Mouse (Mus musculus) cerebellum, postnatal 36 days (tissue): ENCODE data around the gene Nos3.

Experiments used
- DNase-seq, 2 experiments: peaks; one replicate each; pipeline ENCODE4 v3.0.0; 2021 to 2022; ENCODE audit warnings: mixed read lengths in 2 of 2

Nos3 gene

DNA sequence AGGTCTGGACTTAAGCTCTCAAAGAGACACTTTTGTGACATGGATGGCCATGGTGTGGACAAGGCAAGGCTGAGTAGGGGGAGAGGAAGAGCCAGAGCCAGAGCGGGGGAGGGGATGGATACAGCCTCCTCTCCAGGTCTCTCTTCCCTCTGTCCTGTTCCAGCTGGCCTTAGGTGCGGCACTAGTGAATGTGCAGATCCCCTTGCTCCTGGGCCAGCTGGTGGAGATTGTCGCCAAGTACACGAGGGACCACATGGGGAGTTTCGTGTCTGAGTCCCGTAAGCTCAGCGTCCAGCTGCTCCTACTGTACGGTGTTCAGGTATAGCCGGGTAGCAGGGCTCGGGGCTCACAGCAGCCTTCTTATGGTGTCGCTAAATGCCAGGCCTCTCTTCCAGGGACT, 35.8 kb downstream of the Nos3 start:
- no peak for DNase-seq

- DNase-seq, result no peak
Observed at GRCm38 (mm10) chr5:24400911-24401605, 36.4 kb downstream of the Nos3 start.

- no peak for DNase-seq
Observed at GRCm38 (mm10) chr5:24401969-24402368, 37.4 kb downstream of the Nos3 start.

DNA sequence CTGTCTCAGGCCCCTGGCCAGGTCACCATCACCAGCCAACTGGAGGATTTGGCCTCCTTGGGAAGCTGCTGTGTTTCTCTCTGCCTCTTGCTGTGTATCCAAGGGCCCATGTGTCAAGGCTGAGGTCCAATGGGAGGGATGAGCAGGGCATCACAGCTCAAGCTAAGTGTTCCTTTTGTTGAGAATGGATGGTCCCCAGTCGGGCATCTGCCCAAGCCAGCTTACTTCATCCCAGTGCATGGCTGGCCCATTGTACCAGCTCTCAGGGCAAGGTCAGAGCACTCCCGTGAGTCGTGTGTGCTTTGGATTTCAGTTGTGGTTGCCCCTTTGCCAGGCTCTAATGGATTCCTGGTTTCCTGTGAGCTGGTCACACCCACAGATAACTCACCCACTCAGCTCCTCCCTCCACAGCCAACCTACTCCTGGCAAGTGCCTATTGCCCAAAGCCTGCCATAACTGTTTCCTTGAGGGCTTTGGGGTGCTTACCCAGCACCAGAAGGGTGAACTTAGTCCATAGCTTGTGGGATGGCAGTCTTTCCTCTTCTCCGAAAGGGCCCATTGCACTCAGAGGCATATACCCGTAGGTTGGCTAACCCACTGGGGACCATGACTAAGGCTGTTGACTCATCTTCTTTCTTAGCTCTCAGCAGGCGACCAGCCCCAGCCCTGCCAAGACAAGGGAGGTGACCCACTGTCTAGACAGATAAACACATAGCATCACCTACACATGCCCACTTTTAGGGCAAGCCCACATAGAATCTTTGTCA, 40.2 kb downstream of the Nos3 start:
- no peak for DNase-seq

- no peak for DNase-seq
Observed at GRCm38 (mm10) chr5:24405389-24405876, 40.8 kb downstream of the Nos3 start.

DNA sequence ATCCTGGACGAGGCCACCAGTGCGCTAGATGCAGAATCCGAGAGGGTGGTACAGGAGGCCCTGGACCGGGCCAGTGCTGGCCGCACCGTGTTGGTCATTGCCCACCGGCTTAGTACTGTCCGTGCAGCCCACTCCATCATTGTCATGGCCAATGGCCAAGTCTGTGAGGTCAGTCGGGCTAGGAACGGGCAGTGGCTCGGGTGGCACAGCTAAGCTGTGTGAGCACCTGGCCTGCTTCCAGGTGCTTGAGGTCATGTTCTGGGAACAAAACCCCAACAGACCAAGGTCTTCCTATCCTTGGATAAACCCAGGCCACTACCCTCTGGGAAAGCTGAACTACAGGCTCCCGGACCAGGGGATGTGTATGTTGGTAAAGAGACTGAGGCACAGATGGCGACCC, 44.0 kb downstream of the Nos3 start:
- DNase-seq, result no peak

- no peak for DNase-seq
Observed at GRCm38 (mm10) chr5:24409466-24409865, 44.9 kb downstream of the Nos3 start.

GRCm38 (mm10) chr5:24412063-24412462, 47.5 kb downstream of the Nos3 start:
- no peak for DNase-seq

DNA sequence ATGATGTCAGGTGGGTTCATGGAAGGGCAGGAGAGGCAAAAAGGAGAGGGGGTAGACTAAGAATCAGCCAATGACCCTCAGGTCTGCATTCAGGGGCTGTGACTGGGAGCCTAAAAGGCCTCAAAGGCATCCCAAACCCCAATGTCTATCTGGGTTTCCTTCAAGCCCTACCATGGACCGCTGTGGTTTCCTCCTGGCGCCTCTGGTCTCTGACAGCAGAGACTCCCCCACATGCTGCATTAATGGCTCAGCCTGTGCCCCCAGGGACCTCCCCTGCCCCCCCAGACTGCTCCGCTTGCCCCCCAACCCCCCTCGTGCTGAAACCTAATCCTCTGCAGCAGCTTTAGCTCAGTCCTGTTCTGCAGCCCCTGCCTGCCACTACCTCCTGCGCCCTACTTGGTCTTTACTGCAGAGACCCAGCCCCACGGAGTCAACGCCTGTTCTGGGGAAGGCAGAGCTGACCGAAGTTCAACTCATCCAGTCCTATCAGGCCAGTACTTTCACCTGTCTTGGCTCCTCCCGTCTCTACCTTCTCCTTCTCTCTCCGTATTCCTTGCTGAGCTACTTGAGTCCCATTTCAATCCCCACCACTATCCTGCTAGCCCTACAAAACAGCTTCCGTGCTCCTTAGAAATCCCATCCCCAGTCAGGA, 48.6 kb downstream of the Nos3 start, which contains the start of gene Asic3:
Gene Asic3, plus strand, starts transcription at position 351 of the 652 bp plus-strand sequence.
- no peak for DNase-seq

- DNase-seq, result no peak
Observed at GRCm38 (mm10) chr5:24413938-24414337, 49.3 kb downstream of the Nos3 start.

- peak; percentile 68 to 78 for DNase-seq
Observed at GRCm38 (mm10) chr5:24416222-24416736, 51.7 kb downstream of the Nos3 start.

DNA sequence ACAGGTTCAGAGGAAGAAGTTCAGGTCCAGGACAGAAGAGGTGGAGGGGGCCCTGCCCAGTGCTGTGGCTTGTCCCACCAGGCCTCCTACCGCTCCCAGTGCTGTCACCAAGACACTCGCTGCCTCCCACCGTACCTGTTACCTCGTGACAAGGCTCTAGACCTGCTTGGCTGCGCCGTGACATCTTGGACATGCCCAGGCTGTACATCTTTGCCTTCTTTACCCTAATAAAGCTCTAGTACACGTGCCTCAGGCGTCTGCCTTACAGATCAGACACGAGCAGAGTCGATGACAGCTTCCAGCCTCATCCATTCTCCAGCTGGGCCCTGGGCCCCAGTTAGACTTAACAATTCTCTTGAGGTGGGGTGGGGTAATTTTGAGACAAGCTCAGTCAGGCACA, 53.0 kb downstream of the Nos3 start:
- no peak for DNase-seq

DNA sequence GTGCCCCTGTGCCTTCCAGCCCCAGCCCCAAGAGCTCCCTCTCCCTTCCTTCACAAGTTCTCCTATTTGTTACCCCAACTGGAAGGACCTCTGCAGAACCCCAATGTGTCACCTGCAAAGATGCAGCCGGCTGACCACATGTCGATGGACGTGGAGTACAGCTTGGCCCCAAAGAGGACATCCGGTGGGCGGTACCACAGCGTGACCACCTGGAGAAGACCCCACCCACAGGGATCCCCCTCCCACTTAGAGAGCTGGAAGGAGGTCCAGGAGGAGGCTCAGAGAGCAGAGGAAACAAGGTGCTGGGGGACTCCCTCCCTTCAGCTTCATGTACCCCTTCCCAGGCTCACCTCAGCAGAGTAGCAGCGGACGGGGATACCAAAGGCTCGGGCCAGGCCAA, 55.8 kb downstream of the Nos3 start:
- no peak for DNase-seq

- peak; percentile 98 for DNase-seq
Observed at GRCm38 (mm10) chr5:24423129-24424003, 58.8 kb downstream of the Nos3 start, which contains the start of the genes Cdk5 and Slc4a2. Cdk5 (minus strand) TSS chr5:24423530. Slc4a2 (plus strand) TSS chr5:24423837.

DNA sequence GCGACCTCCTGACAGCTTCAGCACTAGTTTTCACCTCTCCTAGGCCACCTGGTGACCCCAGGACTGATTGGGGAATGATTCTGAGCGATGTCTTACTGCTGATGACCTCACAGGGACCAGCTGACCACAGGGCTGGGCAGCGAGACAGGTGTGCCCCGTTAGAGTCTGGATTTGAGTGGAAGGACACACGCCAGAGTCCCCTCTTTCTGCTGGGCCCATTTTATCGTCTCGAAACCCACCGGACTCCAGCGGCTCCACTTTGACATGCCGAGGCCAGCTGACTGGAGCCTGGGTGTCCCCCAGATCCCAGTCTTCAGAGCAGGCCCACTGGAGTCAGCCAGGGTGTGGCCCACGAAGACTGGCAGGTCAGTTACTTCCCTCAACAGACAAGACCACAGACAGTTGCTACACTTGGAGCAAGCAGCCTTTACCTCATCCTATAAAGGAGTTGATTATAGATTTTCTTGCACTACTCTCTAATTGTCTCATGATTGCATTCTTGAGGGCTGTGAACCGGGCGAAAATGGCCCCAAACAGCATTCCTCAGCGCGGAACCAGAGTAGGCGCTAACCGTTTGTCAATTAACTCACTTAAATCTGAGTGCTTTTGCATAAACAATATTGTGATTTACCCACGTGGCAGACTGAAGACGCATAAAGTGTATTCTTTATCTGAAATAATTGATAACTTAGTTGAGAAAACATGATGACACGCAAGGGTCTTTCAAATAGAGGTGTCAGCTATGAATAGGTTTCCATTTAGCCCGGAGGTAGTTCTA, 59.6 kb downstream of the Nos3 start:
- no peak for DNase-seq

GRCm38 (mm10) chr5:24424861-24425411, 60.3 kb downstream of the Nos3 start:
- DNase-seq, result peak; percentile 67 to 79

DNA sequence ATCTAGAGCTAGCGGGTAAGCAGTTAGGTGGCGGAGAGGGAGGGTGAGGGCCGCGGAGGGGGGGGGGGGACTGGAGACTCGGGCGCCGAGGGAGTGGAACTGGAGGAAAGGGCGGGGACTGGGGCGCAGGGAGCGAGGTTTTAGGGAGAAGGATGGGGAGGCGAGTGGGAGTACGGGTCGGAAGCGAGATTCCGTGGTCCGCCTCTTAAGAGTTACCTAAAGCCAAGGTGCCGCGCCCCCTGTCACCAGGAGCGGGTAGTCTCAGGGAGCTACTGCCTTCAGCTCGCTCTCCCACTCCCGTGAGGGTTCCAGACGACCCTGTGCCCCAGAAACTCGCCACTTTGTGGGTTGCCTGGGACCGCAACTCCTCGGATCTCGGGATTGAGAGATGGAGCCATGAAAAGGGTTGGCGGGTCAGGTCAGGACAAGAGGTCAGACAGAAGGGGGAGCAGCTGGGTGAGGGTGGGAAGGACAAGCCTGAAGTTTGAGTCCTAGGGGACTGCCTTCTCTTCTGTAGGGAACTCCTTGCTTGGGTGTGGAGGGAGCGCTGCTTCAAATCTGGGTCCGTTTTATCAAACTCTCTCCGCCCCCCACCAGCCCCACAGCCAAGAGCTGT, 60.9 kb downstream of the Nos3 start:
- DNase-seq, result peak in 1 of 2 experiments; percentile 50

DNA sequence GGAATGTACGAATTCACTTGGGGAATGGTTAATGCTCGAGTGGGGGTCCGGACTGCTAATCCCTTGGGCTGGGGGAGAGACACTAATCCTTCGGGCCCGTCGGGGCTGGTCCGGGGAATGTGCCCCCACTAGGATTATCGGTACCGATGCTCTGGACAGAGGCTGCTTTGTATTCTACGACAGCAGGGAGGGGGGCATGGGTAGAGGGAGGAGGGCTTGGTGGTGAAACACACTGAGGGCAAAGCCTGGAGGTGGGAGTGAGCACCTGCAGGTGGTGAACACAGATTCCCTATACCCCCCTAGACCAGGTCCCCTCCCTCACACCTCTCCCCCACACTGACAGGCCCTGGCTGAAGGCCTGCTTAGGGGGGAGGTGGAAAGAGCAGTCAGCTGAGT, 61.4 kb downstream of the Nos3 start:
- DNase-seq, result no peak

- DNase-seq, result no peak
Observed at GRCm38 (mm10) chr5:24426556-24427284, 62.1 kb downstream of the Nos3 start.

- no peak for DNase-seq
Observed at GRCm38 (mm10) chr5:24427285-24427633, 62.6 kb downstream of the Nos3 start.
